Mouse (Mus musculus): ENCODE measurements around the gene Runx2. TPM values are rescaled to one million over a fixed set of nuclear protein-coding genes. Genes with fewer than 3 reads are reported as not detected.
A peak's percentile ranks its signal among the peaks of the same experiment; 100 is the strongest.

Gene Runx2
- total RNA-seq, 1 experiment: 0.71 TPM

DNA sequence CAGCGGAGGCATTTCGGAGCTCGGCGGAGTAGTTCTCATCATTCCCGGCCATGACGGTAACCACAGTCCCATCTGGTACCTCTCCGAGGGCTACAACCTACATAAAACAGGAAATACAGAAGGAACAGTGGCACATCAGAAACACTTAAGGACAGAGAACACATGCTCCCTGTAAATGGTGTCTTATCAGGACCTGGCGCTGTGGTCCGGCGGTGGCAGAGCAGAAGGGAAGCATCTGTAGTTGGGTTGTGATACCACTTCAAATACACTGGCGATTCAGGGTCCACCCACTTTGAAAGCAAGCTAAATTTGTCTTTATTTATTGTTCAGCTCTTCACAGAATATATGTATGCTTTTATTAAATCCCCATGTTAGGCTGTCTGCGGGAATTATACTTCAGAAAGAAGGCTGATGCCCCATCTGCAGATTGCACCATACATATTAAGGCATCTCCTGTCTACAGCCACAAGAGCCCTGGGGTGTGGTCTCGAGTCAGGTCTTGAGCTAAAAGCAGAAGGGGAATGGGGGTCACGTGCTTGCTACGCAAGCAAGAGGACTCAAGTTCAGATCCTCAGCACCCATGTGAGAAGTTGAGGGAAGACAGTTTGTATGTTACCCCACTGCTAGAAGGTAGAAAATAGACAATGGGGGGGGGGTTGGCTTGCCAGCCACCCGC is 89.7 kb downstream of the Runx2 start:
- H3K27ac ChIP-seq (ENCODE audit: insufficient read depth, low read depth, low read length, poor library complexity, severe bottlenecking): no peak overlapping the region
- H3K9ac ChIP-seq (ENCODE audit: insufficient read depth, low read depth, low read length, poor library complexity, severe bottlenecking): no peak overlapping the region
- TF ChIP-seq HCFC1 (IDR thresholded peaks at IDR 0.05; ENCODE audit: borderline replicate concordance, insufficient read depth, low read length): no peak
- no peak for TF ChIP-seq ZC3H11A (IDR thresholded peaks at IDR 0.05; ENCODE audit: borderline replicate concordance, low read depth, low read length)
- TF ChIP-seq CHD2 (IDR thresholded peaks at IDR 0.05; ENCODE audit: low read depth, low read length): no peak
- TF ChIP-seq ZNF384 (IDR thresholded peaks at IDR 0.05; ENCODE audit: low read depth, low read length): no peak
- TF ChIP-seq MAFK (IDR thresholded peaks at IDR 0.05; ENCODE audit: insufficient read depth, low read depth, low read length): no peak
- H3K4me3 ChIP-seq (ENCODE audit: insufficient read depth in 1 of 2, low read depth in 1 of 2, low read length in 2 of 2, poor library complexity in 1 of 2, severe bottlenecking in 1 of 2): peak overlapping the region in 1 of 2 experiments; percentile 3; a peak in 1 of 4 replicates
- no peak for DNase-seq (ENCODE audit: low read depth, low spot score)
- no peaks in the 10 kb centered on the region for H3K36me3 ChIP-seq (ENCODE audit: control insufficient read depth, insufficient read depth, low read length, poor library complexity, severe bottlenecking)
- H3K4me1 ChIP-seq (ENCODE audit: control insufficient read depth in 2 of 2, insufficient read depth in 2 of 2, low read length in 2 of 2, poor library complexity in 1 of 2): no peaks in the 10 kb centered on the region
- in situ Hi-C loops (cut with MboI; ENCODE audit: low sequenced_read_pairs in 2 of 2, unreplicated experiment in 2 of 2): loop anchor here in 1 of 2 experiments (25.0 kb wide), 1 partner anchor 463 kb away; no protein-coding TSS in a partner anchor
- H3K9me3 ChIP-seq (ENCODE audit: control insufficient read depth, insufficient read depth, low read depth, low read length): no peaks in the 10 kb centered on the region

DNA sequence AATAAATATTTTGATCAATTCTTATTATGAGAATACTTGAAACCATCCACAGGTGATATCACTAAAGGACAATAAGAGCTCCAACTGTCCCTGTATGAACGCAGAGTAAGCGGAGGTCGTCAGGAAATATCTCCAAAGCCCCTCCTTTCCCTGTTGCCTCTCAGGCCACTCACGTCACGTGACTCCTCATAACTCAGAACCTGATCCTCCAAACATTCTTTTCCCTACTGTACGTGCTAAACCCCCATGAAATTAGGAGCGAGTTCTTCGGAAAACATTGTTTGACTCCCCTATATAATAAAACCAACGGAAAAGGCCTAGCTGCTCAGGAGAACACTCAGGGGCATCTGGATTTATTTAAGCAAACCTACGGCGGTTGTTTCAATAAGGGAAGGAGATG is 90.3 kb downstream of the Runx2 start:
- no peak for DNase-seq (ENCODE audit: low read depth, low spot score)

DNA sequence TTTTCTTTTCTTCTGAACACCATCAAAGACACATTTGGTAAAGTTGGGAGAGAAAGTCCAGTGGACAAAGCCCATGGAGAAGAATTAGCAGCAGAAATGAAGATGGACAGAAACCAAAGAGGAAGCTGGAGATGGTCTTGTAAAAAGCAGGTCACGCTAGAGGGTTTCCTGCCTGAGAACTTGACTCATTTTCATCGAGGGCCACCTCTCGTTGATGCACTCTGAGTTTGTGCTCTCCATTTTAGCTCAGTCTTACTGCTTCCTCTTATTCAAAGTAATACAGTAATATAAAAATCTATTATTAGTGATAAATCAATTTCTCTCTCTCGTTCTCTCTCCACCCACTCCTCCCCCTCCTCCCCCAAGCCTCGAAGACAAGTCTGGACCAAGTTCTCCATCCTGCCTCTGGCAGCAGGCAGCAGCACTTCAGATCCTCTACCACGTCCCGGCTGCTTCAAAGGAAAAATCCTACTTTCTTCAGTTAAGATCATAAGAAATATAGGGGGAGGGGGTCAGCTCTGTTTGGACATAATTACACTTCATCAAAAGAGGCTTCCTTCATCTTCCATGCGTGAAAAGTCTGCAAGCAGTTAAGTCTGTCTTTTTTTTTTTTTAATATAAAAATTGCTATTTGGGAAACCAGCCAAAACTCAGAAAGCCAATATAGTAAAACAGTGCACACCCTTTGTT is 92.3 kb downstream of the Runx2 start:
- H3K36me3 ChIP-seq (ENCODE audit: control insufficient read depth, insufficient read depth, low read length, poor library complexity, severe bottlenecking): no peaks in the 10 kb centered on the region
- H3K9ac ChIP-seq (ENCODE audit: insufficient read depth, low read depth, low read length, poor library complexity, severe bottlenecking): no peak overlapping the region
- TF ChIP-seq MAFK (IDR thresholded peaks at IDR 0.05; ENCODE audit: insufficient read depth, low read depth, low read length) (no peak), HCFC1 (IDR thresholded peaks at IDR 0.05; ENCODE audit: borderline replicate concordance, insufficient read depth, low read length) (no peak), CHD2 (IDR thresholded peaks at IDR 0.05; ENCODE audit: low read depth, low read length) (no peak), ZC3H11A (IDR thresholded peaks at IDR 0.05; ENCODE audit: borderline replicate concordance, low read depth, low read length) (no peak), ZNF384 (IDR thresholded peaks at IDR 0.05; ENCODE audit: low read depth, low read length) (no peak)
- no peak for DNase-seq (ENCODE audit: low read depth, low spot score)
- no peak overlapping the region for H3K27ac ChIP-seq (ENCODE audit: insufficient read depth, low read depth, low read length, poor library complexity, severe bottlenecking)
- in situ Hi-C loops (cut with MboI; ENCODE audit: low sequenced_read_pairs in 2 of 2, unreplicated experiment in 2 of 2): no loop called here
- no peak overlapping the region for H3K4me3 ChIP-seq (ENCODE audit: insufficient read depth in 1 of 2, low read depth in 1 of 2, low read length in 2 of 2, poor library complexity in 1 of 2, severe bottlenecking in 1 of 2)
- no peaks in the 10 kb centered on the region for H3K4me1 ChIP-seq (ENCODE audit: control insufficient read depth in 2 of 2, insufficient read depth in 2 of 2, low read length in 2 of 2, poor library complexity in 1 of 2)
- no peaks in the 10 kb centered on the region for H3K9me3 ChIP-seq (ENCODE audit: control insufficient read depth, insufficient read depth, low read depth, low read length)

More for the DNA sequence above, 90.3 kb downstream of the Runx2 start:
- Histone ChIP-seq H3K4me3 (ENCODE audit: insufficient read depth in 1 of 2, low read depth in 1 of 2, low read length in 2 of 2, poor library complexity in 1 of 2, severe bottlenecking in 1 of 2) (no peak overlapping the region), H3K27ac (ENCODE audit: insufficient read depth, low read depth, low read length, poor library complexity, severe bottlenecking) (no peak overlapping the region), H3K4me1 (ENCODE audit: control insufficient read depth in 2 of 2, insufficient read depth in 2 of 2, low read length in 2 of 2, poor library complexity in 1 of 2) (no peaks in the 10 kb centered on the region), H3K9me3 (ENCODE audit: control insufficient read depth, insufficient read depth, low read depth, low read length) (no peaks in the 10 kb centered on the region), H3K36me3 (ENCODE audit: control insufficient read depth, insufficient read depth, low read length, poor library complexity, severe bottlenecking) (no peaks in the 10 kb centered on the region), H3K9ac (ENCODE audit: insufficient read depth, low read depth, low read length, poor library complexity, severe bottlenecking) (no peak overlapping the region)
- TF ChIP-seq HCFC1 (IDR thresholded peaks at IDR 0.05; ENCODE audit: borderline replicate concordance, insufficient read depth, low read length) (no peak), ZC3H11A (IDR thresholded peaks at IDR 0.05; ENCODE audit: borderline replicate concordance, low read depth, low read length) (no peak), ZNF384 (IDR thresholded peaks at IDR 0.05; ENCODE audit: low read depth, low read length) (no peak)
- in situ Hi-C loops (cut with MboI; ENCODE audit: low sequenced_read_pairs in 2 of 2, unreplicated experiment in 2 of 2): no loop called here

DNA sequence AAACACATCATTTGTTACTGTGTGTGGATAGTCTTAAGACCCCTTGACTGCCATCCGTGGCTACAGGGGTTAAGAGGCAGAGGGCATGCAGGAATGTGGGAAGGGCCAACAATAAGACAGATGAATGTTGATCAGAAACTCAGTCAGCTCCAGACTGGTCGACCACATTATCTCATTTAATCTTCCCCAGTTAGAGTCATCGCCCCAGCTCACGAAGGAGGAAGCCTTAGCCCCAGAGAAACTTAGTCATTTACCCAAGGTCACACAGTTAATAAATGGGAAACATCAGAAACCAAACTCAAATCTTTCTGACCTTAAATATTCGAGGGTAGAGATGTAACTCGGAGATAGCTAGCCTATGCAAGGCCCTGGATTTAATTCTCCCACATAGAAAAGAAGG is 96.0 kb downstream of the Runx2 start:
- Histone ChIP-seq H3K27ac (ENCODE audit: insufficient read depth, low read depth, low read length, poor library complexity, severe bottlenecking) (no peak overlapping the region), H3K9ac (ENCODE audit: insufficient read depth, low read depth, low read length, poor library complexity, severe bottlenecking) (no peak overlapping the region), H3K36me3 (ENCODE audit: control insufficient read depth, insufficient read depth, low read length, poor library complexity, severe bottlenecking) (no peaks in the 10 kb centered on the region), H3K4me3 (ENCODE audit: insufficient read depth in 1 of 2, low read depth in 1 of 2, low read length in 2 of 2, poor library complexity in 1 of 2, severe bottlenecking in 1 of 2) (no peak overlapping the region), H3K9me3 (ENCODE audit: control insufficient read depth, insufficient read depth, low read depth, low read length) (no peaks in the 10 kb centered on the region), H3K4me1 (ENCODE audit: control insufficient read depth in 2 of 2, insufficient read depth in 2 of 2, low read length in 2 of 2, poor library complexity in 1 of 2) (no peaks in the 10 kb centered on the region)
- TF ChIP-seq HCFC1 (IDR thresholded peaks at IDR 0.05; ENCODE audit: borderline replicate concordance, insufficient read depth, low read length) (no peak), ZNF384 (IDR thresholded peaks at IDR 0.05; ENCODE audit: low read depth, low read length) (no peak)
- DNase-seq (ENCODE audit: low read depth, low spot score): no peak
- in situ Hi-C loops (cut with MboI; ENCODE audit: low sequenced_read_pairs in 2 of 2, unreplicated experiment in 2 of 2): no loop called here

All from ES-E14 (cell line).